Mouse (Mus musculus) midbrain, postnatal 0 days (tissue): Measurements from ENCODE around the gene Tor3a. TPM values are rescaled to one million over a fixed set of nuclear protein-coding genes. Genes with fewer than 3 reads are reported as not detected.
A peak's percentile ranks its signal among the peaks of the same experiment; 100 is the strongest.

Experiments
- ATAC-seq: fragments of 200-750 bp; cut with Nextera tagmentation; 2 replicates; pipeline ENCODE4 v1.8.0; 2017; ENCODE audit warnings: moderate number of reproducible peaks, mild to moderate bottlenecking, moderate TSS enrichment, moderate library complexity; ENCODE audit not compliant: low FRiP score
- DNase-seq: peaks from one replicate; pipeline ENCODE4 v3.0.0-alpha.2; 2015; ENCODE audit warnings: low spot score
- H3K27ac ChIP-seq: fragments of 300-500 bp; sonication (generic); 2 replicates; pipeline ENCODE4 v1.5.1; 2014; ENCODE audit warnings: low read depth, mild to moderate bottlenecking, low read length, mixed read lengths
- H3K27me3 ChIP-seq: fragments of 300-500 bp; sonication (generic); 2 replicates; pipeline ENCODE4 v1.6.1; 2014; ENCODE audit warnings: low read length, control low read depth, mixed read lengths; ENCODE audit not compliant: insufficient read depth
- H3K36me3 ChIP-seq: fragments of 300-500 bp; sonication (generic); 2 replicates; pipeline ENCODE4 v1.6.1; 2014; ENCODE audit warnings: low read length, control low read depth, mixed read lengths; ENCODE audit not compliant: insufficient read depth
- H3K4me1 ChIP-seq: fragments of 300-500 bp; sonication (generic); 2 replicates; pipeline ENCODE4 v1.6.1; 2014; ENCODE audit warnings: mild to moderate bottlenecking, control low read depth, antibody characterized with exemption, low read length, mixed read lengths; ENCODE audit not compliant: insufficient read depth
- H3K4me2 ChIP-seq: fragments of 300-500 bp; sonication (generic); 2 replicates; pipeline ENCODE4 v1.6.1; 2014; ENCODE audit warnings: low read depth, mild to moderate bottlenecking, low read length, mixed read lengths; ENCODE audit not compliant: poor library complexity, severe bottlenecking
- H3K4me3 ChIP-seq: fragments of 300-500 bp; sonication (generic); 2 replicates; pipeline ENCODE4 v1.5.1; 2014; ENCODE audit warnings: low read depth, mild to moderate bottlenecking, low read length, moderate library complexity
- H3K9ac ChIP-seq: fragments of 300-500 bp; sonication (generic); replicated peaks from 2 replicates; pipeline ENCODE4 v1.6.1; 2014; ENCODE audit warnings: mild to moderate bottlenecking, low read length, moderate library complexity, mixed read lengths; ENCODE audit not compliant: poor library complexity, severe bottlenecking
- H3K9me3 ChIP-seq: fragments of 300-500 bp; sonication (generic); 2 replicates; pipeline ENCODE4 v1.6.1; 2016; ENCODE audit warnings: low read length, control low read depth
- CTCF ChIP-seq: IDR thresholded peaks from 2 replicates; pipeline ENCODE4 v1.5.1; 2016; ENCODE audit warnings: antibody characterized with exemption, mild to moderate bottlenecking
- WGBS: fragments of 180-500 bp; shearing (Covaris S2); extraction: QIAGEN DNeasy Blood & Tissue Kit; methylation state at CpG from one replicate; pipeline ENCODE4 v1.1.7; 2014; 5-methylcytosine and 5-hydroxymethylcytosine counted together
- polyA plus RNA-seq: library from polyadenylated mRNA; unstranded; fragments of >200 nt; fragmentation: Nextera tagmentation; extraction: Ambion mirVana; gene quantifications from 2 replicates; pipeline ENCODE4 v1.2.1, GENCODE M21; 2015
- total RNA-seq: library from RNA; depleted of rRNA; stranded (reverse); fragments of >200 nt; gene quantifications from 2 replicates; pipeline ENCODE4 v1.2.3, GENCODE M21; 2014

The Tor3a gene
- total and polyA plus RNA-seq, 2 experiments from 2014 or later: 2.6 to 3.1 TPM

DNA sequence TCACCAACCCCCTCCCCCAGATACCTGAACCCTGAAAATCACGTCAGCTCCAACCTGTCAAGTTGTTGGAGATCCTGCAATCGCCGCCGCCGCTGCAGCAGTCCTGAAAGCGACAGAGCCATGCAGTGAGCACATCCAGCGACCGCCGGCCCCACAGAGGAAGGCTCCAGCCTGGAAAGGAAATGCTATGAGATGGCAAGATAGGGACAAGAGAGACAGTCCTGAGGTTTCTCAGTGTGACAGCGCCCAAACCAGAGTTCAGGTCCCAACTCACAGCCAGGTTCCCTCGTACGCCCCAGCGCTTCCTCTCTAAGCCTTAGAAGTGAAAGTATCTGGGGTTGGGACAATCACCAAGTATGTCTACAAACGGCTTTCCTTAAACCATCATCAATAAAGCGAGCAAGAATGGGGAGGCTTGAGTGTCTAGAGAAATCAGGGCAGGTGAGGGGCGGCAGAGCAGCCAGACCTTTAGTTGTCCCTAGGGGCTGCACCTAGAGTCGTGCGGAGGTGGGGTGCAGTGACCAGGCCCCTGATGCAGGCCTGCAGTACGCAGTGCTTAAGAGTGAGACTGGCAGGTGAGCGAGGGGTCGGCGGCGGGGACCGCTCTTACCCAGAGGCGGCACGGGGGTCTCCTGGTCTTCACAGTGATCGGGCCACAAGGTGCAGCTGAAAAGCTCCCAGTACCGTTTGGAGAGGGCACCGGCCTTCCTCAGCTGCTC is 521 bp downstream of the Tor3a start:
- Histone ChIP-seq H3K9me3 (no peaks in the 10 kb centered on the region), H3K4me2 (peak overlapping the region; percentile 95), H3K4me1 (peaks cover 7% of the 10 kb centered on the region; the same call in 1 of the 2 replicates), H3K4me3 (peak overlapping the region; percentile 45), H3K27ac (no peak overlapping the region), H3K36me3 (no peaks in the 10 kb centered on the region), H3K27me3 (no peaks in the 10 kb centered on the region), H3K9ac (peak overlapping the region; percentile 42)
- WGBS: 5% methylated on average over 27 of the region's 29 CpGs
- no peak for TF ChIP-seq CTCF
- ATAC-seq (peak; percentile 41; the same call in 1 of the 2 replicates), DNase-seq (no peak)

DNA sequence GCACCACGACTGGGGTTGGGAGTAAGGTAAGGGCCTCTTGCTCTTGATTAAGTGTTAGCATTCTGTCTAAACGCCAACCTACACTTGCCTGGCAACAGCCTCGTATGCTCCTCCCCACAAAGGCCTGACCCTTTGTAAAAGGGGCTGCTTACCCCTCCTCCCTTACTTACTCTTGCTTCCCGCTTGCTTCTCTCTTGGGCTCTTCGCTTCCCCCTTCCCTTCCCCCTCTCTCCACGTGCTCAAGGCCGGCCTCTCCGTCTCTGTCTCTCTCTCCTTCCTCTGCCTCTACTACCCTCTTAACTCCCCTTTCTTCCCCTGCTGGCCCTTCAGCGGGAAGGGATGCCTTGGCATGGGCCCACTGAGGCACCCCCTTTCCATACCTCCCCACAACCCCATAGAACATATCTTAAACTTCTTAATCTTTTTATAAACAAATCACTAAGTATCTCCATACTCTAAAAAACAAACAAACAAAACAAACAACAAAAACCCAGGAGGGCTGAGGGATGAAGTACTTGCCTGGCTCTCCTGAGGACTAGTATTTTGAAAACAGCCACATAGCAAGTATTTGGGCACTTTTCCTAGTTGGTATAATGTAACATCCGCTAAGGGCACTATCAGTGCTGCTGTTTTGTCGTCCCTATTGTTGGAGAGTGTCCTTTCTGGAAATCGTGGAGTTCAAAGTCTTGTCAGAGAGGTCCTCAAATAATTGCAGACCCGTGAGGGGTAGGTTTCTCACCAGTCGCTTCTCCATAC is 1.3 kb downstream of the Tor3a start:
- no peaks in the 10 kb centered on the region for H3K27me3 ChIP-seq
- peaks cover 7% of the 10 kb centered on the region; the same call in 1 of the 2 replicates for H3K4me1 ChIP-seq
- H3K4me3 ChIP-seq: peak overlapping the region; percentile 45
- no peaks in the 10 kb centered on the region for H3K36me3 ChIP-seq
- TF ChIP-seq CTCF: no peak
- WGBS: 14% methylated on average over 14 of the region's 14 CpGs
- no peaks in the 10 kb centered on the region for H3K9me3 ChIP-seq
- no peak for DNase-seq
- no peak overlapping the region for H3K9ac ChIP-seq
- peak overlapping the region; percentile 95 for H3K4me2 ChIP-seq
- no peak for ATAC-seq
- H3K27ac ChIP-seq: no peak overlapping the region

GRCm38 (mm10) chr1:156671921-156672320 is 2.2 kb downstream of the Tor3a start:
- H3K4me3 ChIP-seq: no peak overlapping the region
- TF ChIP-seq CTCF: no peak
- peaks cover 8% of the 10 kb centered on the region; the same call in 1 of the 2 replicates for H3K4me1 ChIP-seq
- H3K36me3 ChIP-seq: no peaks in the 10 kb centered on the region
- ATAC-seq: no peak
- DNase-seq: no peak
- H3K9me3 ChIP-seq: no peaks in the 10 kb centered on the region
- no peak overlapping the region for H3K4me2 ChIP-seq
- H3K27ac ChIP-seq: no peak overlapping the region
- WGBS: 97% methylated on average over 3 of the region's 3 CpGs
- H3K9ac ChIP-seq: no peak overlapping the region
- no peaks in the 10 kb centered on the region for H3K27me3 ChIP-seq

GRCm38 (mm10) chr1:156669208-156669983 is 4.8 kb downstream of the Tor3a start:
- Histone ChIP-seq H3K27me3 (no peaks in the 10 kb centered on the region), H3K27ac (no peak overlapping the region), H3K4me2 (no peak overlapping the region), H3K9ac (no peak overlapping the region), H3K36me3 (no peaks in the 10 kb centered on the region), H3K9me3 (no peaks in the 10 kb centered on the region), H3K4me1 (peaks cover 10% of the 10 kb centered on the region; the same call in 1 of the 2 replicates), H3K4me3 (no peak overlapping the region)
- no peak for TF ChIP-seq CTCF
- DNase-seq: no peak
- no peak for ATAC-seq
- WGBS: 45% methylated on average over 11 of the region's 11 CpGs

GRCm38 (mm10) chr1:156668602-156669001 is 5.6 kb downstream of the Tor3a start:
- no peak overlapping the region for H3K4me2 ChIP-seq
- H3K9ac ChIP-seq: no peak overlapping the region
- no peak for TF ChIP-seq CTCF
- no peaks in the 10 kb centered on the region for H3K27me3 ChIP-seq
- ATAC-seq (no peak), DNase-seq (no peak)
- no peaks in the 10 kb centered on the region for H3K36me3 ChIP-seq
- H3K4me3 ChIP-seq: no peak overlapping the region
- 32% methylated on average over 5 of the region's 5 CpGs for WGBS
- no peaks in the 10 kb centered on the region for H3K9me3 ChIP-seq
- H3K4me1 ChIP-seq: 0 out of 2 replicates have a peak, but pooled peaks cover 3% of the 10 kb centered on the region
- no peak overlapping the region for H3K27ac ChIP-seq
